Mouse (Mus musculus) adrenal gland, postnatal 4 days (tissue): ENCODE results near the gene Slc25a30. TPM values are rescaled to one million over a fixed set of nuclear protein-coding genes. Genes with fewer than 3 reads are reported as not detected.
A peak's percentile ranks its signal among the peaks of the same experiment; 100 is the strongest.

Experiments used
- DNase-seq, 2 experiments: peaks; one replicate each; pipeline ENCODE4 v3.0.0; 2021 to 2022; ENCODE audit warnings: low spot score in 2 of 2, mixed read lengths in 2 of 2
- total RNA-seq, 2 experiments: library from RNA; stranded (reverse); gene quantifications; 2 replicates each; pipeline ENCODE4 v1.2.3; 2021

The Slc25a30 gene
- total RNA-seq, 2 experiments from 2014 or later, result 46.9 to 51.2 TPM

GRCm38 (mm10) chr14:75751040-75751439 is 35.8 kb downstream of the Slc25a30 start:
- no peak for DNase-seq

- DNase-seq, result no peak
These were observed 37.7 kb downstream of the Slc25a30 start for GRCm38 (mm10) chr14:75749123-75749522.

GRCm38 (mm10) chr14:75747960-75748359 is 38.9 kb downstream of the Slc25a30 start:
- no peak for DNase-seq

- DNase-seq, result no peak
These were observed 44.9 kb downstream of the Slc25a30 start for GRCm38 (mm10) chr14:75741904-75742303.

- no peak for DNase-seq
These were observed 51.2 kb downstream of the Slc25a30 start for GRCm38 (mm10) chr14:75735597-75735996.

GRCm38 (mm10) chr14:75732631-75733030 is 54.2 kb downstream of the Slc25a30 start:
- DNase-seq, result no peak

- no peak for DNase-seq
These were observed 55.5 kb downstream of the Slc25a30 start for GRCm38 (mm10) chr14:75731361-75731760.

- no peak for DNase-seq
These were observed 58.7 kb downstream of the Slc25a30 start for GRCm38 (mm10) chr14:75728111-75728510.

- no peak for DNase-seq
These were observed 59.8 kb downstream of the Slc25a30 start for GRCm38 (mm10) chr14:75727046-75727445.

GRCm38 (mm10) chr14:75722816-75723215 is 64.0 kb downstream of the Slc25a30 start:
- DNase-seq, result no peak

- peak in 1 of 2 experiments; percentile 14 for DNase-seq
These were observed 64.8 kb downstream of the Slc25a30 start for GRCm38 (mm10) chr14:75721977-75722563.

GRCm38 (mm10) chr14:75720121-75720520 is 66.7 kb downstream of the Slc25a30 start:
- DNase-seq, result no peak

GRCm38 (mm10) chr14:75716410-75716809 is 70.4 kb downstream of the Slc25a30 start:
- no peak for DNase-seq

GRCm38 (mm10) chr14:75713661-75714060 is 73.2 kb downstream of the Slc25a30 start:
- no peak for DNase-seq

- no peak for DNase-seq
These were observed 74.2 kb downstream of the Slc25a30 start for GRCm38 (mm10) chr14:75712687-75713086.

- no peak for DNase-seq
These were observed 75.1 kb downstream of the Slc25a30 start for GRCm38 (mm10) chr14:75711731-75712130.

Other genes with a start within 250 kb of the Slc25a30 start
- not detected for gene Spert, start 193.9 kb downstream of the Slc25a30 start, total RNA-seq
- gene Erich6b, start 144.8 kb downstream of the Slc25a30 start, total RNA-seq, result not detected
- gene Cog3, start 32.5 kb downstream of the Slc25a30 start, total RNA-seq, result 10 to 100 TPM; 30.5 to 32.2 TPM
- 1,000 to 10,000 TPM; 3,227 to 3,375 TPM for gene Tpt1, start 58.1 kb upstream of the Slc25a30 start, total RNA-seq
- not detected for gene Kctd4, start 168.0 kb upstream of the Slc25a30 start, total RNA-seq
- gene Gtf2f2, start 223.8 kb upstream of the Slc25a30 start, total RNA-seq, result 10 to 100 TPM; 28.6 to 31.0 TPM